Mouse (Mus musculus) cerebellum, adult 11 months (tissue): Measurements from ENCODE around the gene Apaf1.

Source experiments
- DNase-seq: peaks from one replicate; pipeline ENCODE4 v3.0.0; 2022

Gene Apaf1

GRCm38 (mm10) chr10:91081959-91082507, 537 bp downstream of the Apaf1 start:
- DNase-seq: no peak

- no peak for DNase-seq
Measured at GRCm38 (mm10) chr10:91080540-91080939, 2.0 kb downstream of the Apaf1 start.

GRCm38 (mm10) chr10:91076667-91077066, 5.9 kb downstream of the Apaf1 start:
- no peak for DNase-seq

GRCm38 (mm10) chr10:91073345-91073744, 9.2 kb downstream of the Apaf1 start:
- DNase-seq: no peak

- DNase-seq: no peak
Measured at GRCm38 (mm10) chr10:91071768-91072167, 10.8 kb downstream of the Apaf1 start.

GRCm38 (mm10) chr10:91062355-91062754, 20.2 kb downstream of the Apaf1 start:
- DNase-seq: no peak

GRCm38 (mm10) chr10:91060742-91061141, 21.8 kb downstream of the Apaf1 start:
- DNase-seq: no peak

- DNase-seq: no peak
Measured at GRCm38 (mm10) chr10:91052734-91053133, 29.8 kb downstream of the Apaf1 start.

- no peak for DNase-seq
Measured at GRCm38 (mm10) chr10:91051156-91051555, 31.4 kb downstream of the Apaf1 start.

GRCm38 (mm10) chr10:91049696-91050095, 32.9 kb downstream of the Apaf1 start:
- DNase-seq: peak; percentile 20

- peak; percentile 72 for DNase-seq
Measured at GRCm38 (mm10) chr10:91033942-91034341, 48.6 kb downstream of the Apaf1 start.

- DNase-seq: peak; percentile 75
Measured at GRCm38 (mm10) chr10:91032399-91032798, 50.2 kb downstream of the Apaf1 start.

- no peak for DNase-seq
Measured at GRCm38 (mm10) chr10:91031176-91031575, 51.4 kb downstream of the Apaf1 start.

- DNase-seq: no peak
Measured at GRCm38 (mm10) chr10:91029002-91029539, 53.5 kb downstream of the Apaf1 start.

GRCm38 (mm10) chr10:91027964-91028363, 54.6 kb downstream of the Apaf1 start:
- no peak for DNase-seq

GRCm38 (mm10) chr10:91027468-91027867, 55.1 kb downstream of the Apaf1 start:
- DNase-seq: no peak

- no peak for DNase-seq
Measured at GRCm38 (mm10) chr10:91005858-91006538, 76.6 kb downstream of the Apaf1 start.

- DNase-seq: peak; percentile 11
Measured at GRCm38 (mm10) chr10:91001421-91001820, 81.1 kb downstream of the Apaf1 start.

GRCm38 (mm10) chr10:90999899-91000298, 82.7 kb downstream of the Apaf1 start:
- no peak for DNase-seq

- no peak for DNase-seq
Measured at GRCm38 (mm10) chr10:90993869-90994268, 88.7 kb downstream of the Apaf1 start.

- DNase-seq: no peak
Measured at GRCm38 (mm10) chr10:90992237-90992636, 90.3 kb downstream of the Apaf1 start.

- DNase-seq: no peak
Measured at GRCm38 (mm10) chr10:90990340-90990739, 92.2 kb downstream of the Apaf1 start.

GRCm38 (mm10) chr10:90983046-90983445, 99.5 kb downstream of the Apaf1 start:
- no peak for DNase-seq

- no peak for DNase-seq
Measured at GRCm38 (mm10) chr10:90981811-90982210, 100.8 kb downstream of the Apaf1 start.

- DNase-seq: no peak
Measured at GRCm38 (mm10) chr10:90974491-90974890, 108.1 kb downstream of the Apaf1 start.
